9 mouse cellular contexts compared by ENCODE assay signal in the genomic region with DNA sequence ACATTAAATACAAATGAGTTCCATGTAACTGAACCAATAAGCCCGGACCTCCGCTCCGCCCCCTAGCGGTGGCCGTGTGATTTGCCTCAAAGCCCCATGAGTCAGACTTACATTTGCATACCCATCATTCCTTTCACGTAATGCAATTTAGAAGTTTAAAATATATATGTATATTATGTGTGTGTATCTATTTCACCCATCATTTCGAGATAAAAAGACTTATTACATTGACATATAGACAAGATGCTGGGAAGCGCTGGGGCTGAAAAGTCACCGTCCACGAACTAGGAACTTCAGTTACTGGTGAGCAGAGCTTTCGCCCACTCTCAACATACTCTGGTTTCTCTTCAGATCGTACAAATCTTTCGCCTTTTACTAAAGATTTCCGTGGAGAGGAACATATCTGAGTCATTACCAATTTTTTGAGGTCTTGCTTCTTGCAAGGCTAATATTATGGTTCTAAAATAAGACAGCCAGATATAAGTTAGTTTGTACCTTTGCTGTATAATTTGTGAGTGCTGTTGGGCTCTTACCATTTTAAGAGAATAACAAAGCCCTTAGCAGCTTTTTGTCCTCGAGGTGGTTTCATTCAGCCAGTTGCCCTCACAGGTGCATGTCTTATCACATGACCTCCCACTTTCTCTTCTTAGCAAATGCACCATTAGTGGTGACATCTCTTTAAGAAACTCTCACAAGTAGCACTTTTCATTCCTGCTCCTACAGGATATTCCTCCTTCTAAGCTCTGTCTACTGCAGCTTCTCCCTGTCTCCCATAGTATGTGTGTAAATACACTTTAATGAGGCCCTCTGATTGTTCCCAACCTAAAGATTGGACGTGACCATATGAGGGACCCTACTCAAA. TPM values are rescaled to one million over a fixed set of nuclear protein-coding genes. Genes with fewer than 3 reads are reported as not detected.
DNase-seq lines count a peak whose midpoint lies in the region; ATAC-seq lines count a peak whose summit lies in the region.
"Had no signal": no experiment of that assay in that cellular context is flagged by ENCODE, and none has a peak within 500 bp of the region (broad histone marks: within the 10 kb centered on the region; RNA-seq: fewer than 3 reads in every experiment).

No protein-coding gene starts in this region.

- intact Hi-C loops in gastrocnemius, postnatal 14 days (cut with DNase I; ENCODE audit: low total_unique reads): no loop called here

- H3K4me3 ChIP-seq in limb, embryonic 11.5 days (ENCODE audit: low read depth, low read length): no peak overlapping the region
- H3K4me3 ChIP-seq: embryonic facial prominence, embryonic 13.5 days had no signal

- H3K4me1 ChIP-seq in limb, embryonic 11.5 days (ENCODE audit: control insufficient read depth, insufficient read depth, low read length): no peaks in the 10 kb centered on the region

- H3K27ac ChIP-seq in limb, embryonic 11.5 days (replicated peaks; ENCODE audit: low read depth, low read length): 0 out of 2 replicates have a peak overlapping the region, but pooled peaks have one; percentile 14
- H3K27ac ChIP-seq: embryonic facial prominence, embryonic 13.5 days had no signal

- ATAC-seq in limb, embryonic 11.5 days (ENCODE audit: insufficient number of reproducible peaks, low FRiP score, low TSS enrichment, low read depth): no peak

- H3K27me3 ChIP-seq in limb, embryonic 11.5 days (ENCODE audit: control insufficient read depth, insufficient read depth, low read length): no peaks in the 10 kb centered on the region
- H3K27me3 ChIP-seq: embryonic facial prominence, embryonic 13.5 days had no signal

- H3K36me3 ChIP-seq in limb, embryonic 11.5 days (ENCODE audit: control insufficient read depth, insufficient read depth, low read length): no peaks in the 10 kb centered on the region
- H3K36me3 ChIP-seq: embryonic facial prominence, embryonic 13.5 days had no signal

- DNase-seq in gastrocnemius, postnatal 14 days: peak; percentile 14
- no peak for DNase-seq in gastrocnemius, adult 8-10 months (ENCODE audit: low spot score in 2 of 2)
- DNase-seq in 416B (ENCODE audit: low read depth): peak; percentile 89
- peak; percentile 94 for DNase-seq in R1 (ENCODE audit: low read depth, low spot score)
- peak; percentile 74 for DNase-seq in embryo, embryonic 9.5 days (ENCODE audit: extremely low spot score)
- DNase-seq in limb, embryonic 11.5 days (ENCODE audit: low spot score): peak; percentile 83
- peak; percentile 69 to 84 for DNase-seq in natural killer cell, adult 2 months (ENCODE audit: low spot score in 2 of 2)
- no peak for DNase-seq in frontal cortex, postnatal 10 days (ENCODE audit: low spot score in 2 of 2)

- WGBS in limb, embryonic 11.5 days: 6% methylated on average over 16 of the region's 16 CpGs

- H3K9me3 ChIP-seq in limb, embryonic 11.5 days (ENCODE audit: control insufficient read depth, low read length): no peaks in the 10 kb centered on the region
- H3K9me3 ChIP-seq: embryonic facial prominence, embryonic 13.5 days had no signal

- H3K9ac ChIP-seq in limb, embryonic 11.5 days (ENCODE audit: low read length): no peak overlapping the region
- H3K9ac ChIP-seq: embryonic facial prominence, embryonic 13.5 days had no signal

- H3K4me2 ChIP-seq in limb, embryonic 11.5 days (ENCODE audit: low read depth, severe bottlenecking): no peak overlapping the region
- H3K4me2 ChIP-seq: embryonic facial prominence, embryonic 13.5 days had no signal

RNA-seq across cellular contexts. Expression of gene Hhat, which starts 25.6 kb away (rescaled TPM):
- total RNA-seq in gastrocnemius, postnatal 14 days (2021): 1 to 10 TPM; 1.4 to 2.0 TPM
- total RNA-seq in gastrocnemius, adult 8-10 months (2022): 1 to 10 TPM in 2 of 4 experiments, under 1 TPM in 2; 0.80 to 1.9 (median 1.2) TPM
- 12.3 and 16.6 TPM in 2 replicates for polyA plus RNA-seq in limb, embryonic 11.5 days (2014; fragmentation: Nextera tagmentation; extraction: Ambion mirVana)

Comparison
In these comparisons a context has a peak if more than half of its experiments do, and no peak if none do; other contexts are left out.
1. DNase-seq: peak in gastrocnemius, postnatal 14 days (single experiment), 416B (single experiment), R1 (single experiment), embryo, embryonic 9.5 days (single experiment), limb, embryonic 11.5 days (single experiment) and natural killer cell, adult 2 months (2 of 2); none in gastrocnemius, adult 8-10 months (0 of 2) and frontal cortex, postnatal 10 days (0 of 2).